Mouse (Mus musculus) liver, adult 2 months (tissue): ENCODE measurements around the gene P2rx2.

ENCODE experiments used
- CTCF ChIP-seq: fragments of 200-500 bp; IDR thresholded peaks from 2 replicates; pipeline ENCODE4 v1.5.1; 2011; ENCODE audit warnings: low read depth, low read length, control low read depth
- POLR2A ChIP-seq: fragments of 200-500 bp; IDR thresholded peaks from 2 replicates; pipeline ENCODE4 v1.6.1; 2011; ENCODE audit warnings: low read length, control low read depth; ENCODE audit not compliant: insufficient read depth; ENCODE audit errors: extremely low read depth

- TF ChIP-seq CTCF = no peak
- no peak for TF ChIP-seq POLR2A
These were observed 12.5 kb downstream of the P2rx2 start for GRCm38 (mm10) chr5:110330508-110330907.
